Mouse (Mus musculus): ENCODE data around the gene Mrto4. TPM values are rescaled to one million over a fixed set of nuclear protein-coding genes. Genes with fewer than 3 reads are reported as not detected.
A peak's percentile ranks its signal among the peaks of the same experiment; 100 is the strongest.

The Mrto4 gene
- polyA plus RNA-seq, 1 experiment from 2014 or later = 84.5 TPM

DNA sequence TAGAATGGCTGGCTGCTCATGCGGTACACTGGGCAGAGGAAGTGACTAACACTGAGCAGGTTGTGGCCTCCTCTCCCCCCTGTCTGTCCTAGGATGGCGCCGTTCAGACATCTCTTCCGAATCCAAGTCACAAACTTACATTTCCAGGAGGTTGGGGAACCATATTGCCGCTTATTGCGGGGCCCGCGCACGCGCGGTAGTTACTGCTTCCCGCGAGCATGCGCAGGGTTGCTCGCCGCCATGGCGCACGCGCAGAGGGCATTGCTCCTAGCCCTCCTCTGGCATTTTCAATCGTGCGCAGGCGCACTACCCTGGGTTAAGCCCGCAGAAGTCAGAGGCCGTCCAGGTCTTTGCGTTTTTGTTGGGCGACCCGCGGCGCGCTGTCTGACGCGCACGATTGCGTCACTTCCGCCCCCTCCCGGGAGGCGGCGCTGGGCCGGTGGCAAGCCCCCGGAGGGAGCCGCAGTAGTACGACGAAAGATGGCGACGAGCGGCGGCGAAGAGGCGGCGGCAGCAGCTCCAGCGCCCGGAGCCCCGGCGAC, 27.9 kb upstream of the Mrto4 start:
- peak overlapping the region; percentile 93 for H3K4me3 ChIP-seq (ENCODE audit: low read length)
- peak overlapping the region; percentile 84 for H3K4me2 ChIP-seq (ENCODE audit: low read length)
- H3K9ac ChIP-seq (ENCODE audit: low read depth, low read length) = peak overlapping the region; percentile 93
- 0% methylated on average over 54 of the region's 54 CpGs for WGBS
- peaks cover 18% of the 10 kb centered on the region for H3K4me1 ChIP-seq (ENCODE audit: control insufficient read depth, insufficient read depth, low read depth, low read length)
- peak overlapping the region; percentile 81 for H3K27ac ChIP-seq (ENCODE audit: low read depth, low read length)
- H3K36me3 ChIP-seq (ENCODE audit: control insufficient read depth, insufficient read depth, low read length) = peaks cover 7% of the 10 kb centered on the region
- H3K27me3 ChIP-seq (replicated peaks; ENCODE audit: control insufficient read depth, insufficient read depth, low read length) = no peaks in the 10 kb centered on the region
- ATAC-seq = peak; percentile 97
- no peaks in the 10 kb centered on the region for H3K9me3 ChIP-seq (ENCODE audit: control insufficient read depth, low read length)

DNA sequence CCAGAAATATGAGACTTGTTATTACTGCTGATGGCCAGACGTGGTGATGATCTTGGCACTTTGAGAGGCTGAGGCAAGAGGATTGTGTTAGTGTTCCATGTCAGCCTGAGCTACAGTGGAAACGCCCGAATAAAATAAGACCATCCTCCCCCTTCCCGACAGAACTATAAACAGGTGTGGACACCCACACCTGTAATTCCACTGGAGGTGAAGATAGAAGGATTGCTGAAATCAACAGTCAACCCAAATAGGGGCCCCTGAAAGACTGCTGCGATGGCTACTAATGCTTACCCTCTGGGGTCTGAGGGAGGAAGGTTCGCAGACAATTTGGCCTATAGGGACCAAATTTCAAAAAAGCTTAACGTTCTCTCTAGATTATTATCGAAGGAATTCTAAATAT, 27.3 kb upstream of the Mrto4 start:
- H3K9ac ChIP-seq (ENCODE audit: low read depth, low read length) = peak overlapping the region; percentile 78
- H3K27me3 ChIP-seq (replicated peaks; ENCODE audit: control insufficient read depth, insufficient read depth, low read length) = no peaks in the 10 kb centered on the region
- H3K36me3 ChIP-seq (ENCODE audit: control insufficient read depth, insufficient read depth, low read length) = peaks cover 10% of the 10 kb centered on the region
- 13% methylated on average over 8 of the region's 8 CpGs for WGBS
- peaks cover 18% of the 10 kb centered on the region for H3K4me1 ChIP-seq (ENCODE audit: control insufficient read depth, insufficient read depth, low read depth, low read length)
- peak overlapping the region; percentile 63 for H3K4me2 ChIP-seq (ENCODE audit: low read length)
- peak overlapping the region; percentile 93 for H3K4me3 ChIP-seq (ENCODE audit: low read length)
- ATAC-seq = no peak
- peak overlapping the region; percentile 81 for H3K27ac ChIP-seq (ENCODE audit: low read depth, low read length)
- no peaks in the 10 kb centered on the region for H3K9me3 ChIP-seq (ENCODE audit: control insufficient read depth, low read length)

DNA sequence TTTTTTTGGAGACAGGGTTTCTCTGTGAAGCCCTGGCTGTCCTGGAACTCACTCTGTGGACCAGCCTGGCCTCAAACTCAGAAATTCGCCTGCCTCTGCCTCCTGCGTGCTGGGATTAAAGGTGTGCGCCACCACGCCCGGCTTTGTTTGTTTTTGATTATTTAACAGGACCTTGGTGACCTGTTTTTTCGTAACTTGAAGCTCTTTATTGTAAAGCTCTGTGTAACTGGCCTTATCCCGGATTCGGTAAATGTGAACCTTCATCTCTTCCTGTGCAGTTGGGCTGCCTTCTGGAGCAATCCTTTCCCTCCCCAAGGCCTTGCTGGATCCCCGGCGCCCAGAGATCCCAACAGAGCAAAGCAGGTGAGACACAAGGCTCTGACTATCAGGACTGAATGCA, 21.2 kb upstream of the Mrto4 start:
- no peaks in the 10 kb centered on the region for H3K27me3 ChIP-seq (replicated peaks; ENCODE audit: control insufficient read depth, insufficient read depth, low read length)
- ATAC-seq = no peak
- WGBS = 91% methylated on average over 10 of the region's 10 CpGs
- H3K9ac ChIP-seq (ENCODE audit: low read depth, low read length) = no peak overlapping the region
- no peak overlapping the region for H3K4me2 ChIP-seq (ENCODE audit: low read length)
- H3K36me3 ChIP-seq (ENCODE audit: control insufficient read depth, insufficient read depth, low read length) = peaks cover 48% of the 10 kb centered on the region
- no peak overlapping the region for H3K4me3 ChIP-seq (ENCODE audit: low read length)
- no peaks in the 10 kb centered on the region for H3K4me1 ChIP-seq (ENCODE audit: control insufficient read depth, insufficient read depth, low read depth, low read length)
- no peak overlapping the region for H3K27ac ChIP-seq (ENCODE audit: low read depth, low read length)
- no peaks in the 10 kb centered on the region for H3K9me3 ChIP-seq (ENCODE audit: control insufficient read depth, low read length)

DNA sequence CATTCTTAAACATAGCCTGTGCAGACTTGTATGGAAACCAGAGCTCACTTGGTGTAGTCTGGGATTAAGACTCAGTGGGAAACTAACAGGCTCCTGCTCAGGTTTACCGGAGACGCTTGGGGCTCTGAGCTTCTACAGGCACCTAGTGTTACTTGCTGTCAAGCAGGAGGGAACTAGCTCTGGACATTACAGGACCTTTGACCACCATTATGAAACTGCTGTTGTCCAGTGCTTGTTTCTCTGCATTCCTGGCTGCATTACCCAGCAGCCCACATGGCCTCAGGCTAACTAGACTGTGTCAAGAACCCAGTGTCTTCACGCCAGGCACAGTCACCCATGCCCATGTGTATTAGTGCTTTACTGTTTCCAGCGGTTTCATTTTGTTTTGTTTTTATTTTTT, 20.8 kb upstream of the Mrto4 start:
- Histone ChIP-seq H3K36me3 (ENCODE audit: control insufficient read depth, insufficient read depth, low read length) (peaks cover 50% of the 10 kb centered on the region), H3K9me3 (ENCODE audit: control insufficient read depth, low read length) (no peaks in the 10 kb centered on the region)

DNA sequence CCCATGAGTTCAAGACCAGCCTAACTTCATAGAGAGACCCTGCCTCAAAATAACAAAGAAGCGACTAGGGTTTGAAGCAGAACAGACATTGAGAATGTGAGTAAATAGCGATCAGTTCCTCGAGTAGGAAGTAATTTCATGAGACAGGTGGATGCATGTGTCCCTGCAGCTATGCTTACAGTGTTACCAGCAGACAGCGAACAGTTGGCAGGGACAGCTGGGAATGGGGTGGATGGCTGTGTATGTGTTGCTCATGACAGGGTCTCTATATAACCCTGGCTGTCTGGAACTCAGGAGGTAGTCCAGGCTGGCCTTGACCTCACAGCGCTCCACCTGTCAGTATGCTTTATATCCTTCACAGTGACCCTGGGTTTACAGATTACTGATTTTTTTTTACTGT, 15.7 kb upstream of the Mrto4 start:
- H3K4me1 ChIP-seq (ENCODE audit: control insufficient read depth, insufficient read depth, low read depth, low read length) = no peaks in the 10 kb centered on the region
- H3K4me3 ChIP-seq (ENCODE audit: low read length) = no peak overlapping the region
- 97% methylated on average over 5 of the region's 5 CpGs for WGBS
- no peak overlapping the region for H3K27ac ChIP-seq (ENCODE audit: low read depth, low read length)
- no peaks in the 10 kb centered on the region for H3K9me3 ChIP-seq (ENCODE audit: control insufficient read depth, low read length)
- peaks cover 74% of the 10 kb centered on the region for H3K36me3 ChIP-seq (ENCODE audit: control insufficient read depth, insufficient read depth, low read length)
- no peak for ATAC-seq
- no peak overlapping the region for H3K9ac ChIP-seq (ENCODE audit: low read depth, low read length)
- no peaks in the 10 kb centered on the region for H3K27me3 ChIP-seq (replicated peaks; ENCODE audit: control insufficient read depth, insufficient read depth, low read length)
- H3K4me2 ChIP-seq (ENCODE audit: low read length) = no peak overlapping the region

More for the DNA sequence above, 20.8 kb upstream of the Mrto4 start:
- no peak for ATAC-seq
- no peaks in the 10 kb centered on the region for H3K27me3 ChIP-seq (replicated peaks; ENCODE audit: control insufficient read depth, insufficient read depth, low read length)
- no peak overlapping the region for H3K4me3 ChIP-seq (ENCODE audit: low read length)
- no peak overlapping the region for H3K27ac ChIP-seq (ENCODE audit: low read depth, low read length)
- H3K9ac ChIP-seq (ENCODE audit: low read depth, low read length) = no peak overlapping the region
- no peak overlapping the region for H3K4me2 ChIP-seq (ENCODE audit: low read length)
- WGBS = 90% methylated on average over 4 of the region's 4 CpGs
- no peaks in the 10 kb centered on the region for H3K4me1 ChIP-seq (ENCODE audit: control insufficient read depth, insufficient read depth, low read depth, low read length)

DNA sequence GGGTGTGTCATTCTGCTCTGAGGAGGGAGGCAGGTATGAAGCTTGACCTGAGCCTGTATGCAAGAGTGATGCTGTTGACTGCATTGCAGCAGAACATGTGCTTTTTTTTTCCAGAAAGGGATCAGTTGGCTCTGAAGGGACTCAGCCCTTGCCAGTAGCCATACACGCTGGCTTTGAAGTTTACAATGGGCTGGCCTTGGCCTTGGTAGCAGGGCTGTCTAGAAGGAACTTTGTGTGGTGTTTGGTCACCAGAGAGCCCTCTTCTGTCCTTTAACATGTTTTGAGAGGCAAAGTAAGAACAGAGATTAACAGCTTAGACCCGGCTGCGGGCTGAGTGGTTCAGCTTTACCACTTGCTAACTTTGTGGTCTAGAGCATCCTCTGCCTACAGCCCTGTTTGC, 15.0 kb upstream of the Mrto4 start:
- Histone ChIP-seq H3K9ac (ENCODE audit: low read depth, low read length) (no peak overlapping the region), H3K4me2 (ENCODE audit: low read length) (no peak overlapping the region), H3K27me3 (replicated peaks; ENCODE audit: control insufficient read depth, insufficient read depth, low read length) (no peaks in the 10 kb centered on the region), H3K9me3 (ENCODE audit: control insufficient read depth, low read length) (no peaks in the 10 kb centered on the region), H3K4me1 (ENCODE audit: control insufficient read depth, insufficient read depth, low read depth, low read length) (no peaks in the 10 kb centered on the region), H3K4me3 (ENCODE audit: low read length) (no peak overlapping the region), H3K36me3 (ENCODE audit: control insufficient read depth, insufficient read depth, low read length) (peaks cover 78% of the 10 kb centered on the region), H3K27ac (ENCODE audit: low read depth, low read length) (no peak overlapping the region)
- 97% methylated on average over 3 of the region's 3 CpGs for WGBS
- ATAC-seq = no peak

DNA sequence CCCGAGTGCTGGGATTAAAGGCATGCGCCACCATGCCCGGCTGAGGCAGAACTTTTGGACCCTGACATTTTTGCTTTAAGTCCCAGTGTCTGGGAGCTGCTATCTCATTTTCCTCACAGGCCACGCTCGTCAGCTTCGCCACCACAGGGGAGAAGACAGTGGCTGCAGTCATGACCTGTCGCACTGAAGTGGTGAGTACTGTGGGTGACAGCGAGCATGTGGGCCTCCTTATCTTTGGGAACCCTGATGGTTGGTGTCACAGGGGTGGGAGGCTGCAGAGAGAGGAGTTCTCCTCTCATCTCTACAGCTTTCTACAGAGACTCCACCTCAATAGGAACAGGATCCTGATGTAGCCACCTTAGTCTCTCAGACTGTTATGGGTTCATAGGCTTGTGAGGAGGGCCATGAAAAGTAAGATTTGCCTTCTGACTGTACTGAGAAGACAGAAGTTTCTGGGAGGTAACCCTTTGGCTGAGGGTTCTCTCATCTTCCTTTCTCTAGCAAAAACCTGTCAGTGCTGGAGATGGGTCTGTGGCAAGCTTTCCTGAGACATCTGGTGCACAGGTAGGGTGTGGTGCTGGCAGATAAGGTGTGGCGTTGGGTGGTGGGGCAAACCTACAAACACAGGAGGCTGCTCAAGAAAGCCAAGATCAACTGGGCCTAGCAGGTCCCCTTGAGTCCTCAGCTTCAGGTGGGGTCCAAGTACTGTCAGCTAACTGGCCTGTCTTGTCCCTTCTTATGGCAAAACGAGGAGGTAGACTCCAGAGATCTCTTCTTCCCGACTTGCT, 8.6 kb upstream of the Mrto4 start:
- no peak overlapping the region for H3K4me2 ChIP-seq (ENCODE audit: low read length)
- H3K9ac ChIP-seq (ENCODE audit: low read depth, low read length) = no peak overlapping the region
- no peaks in the 10 kb centered on the region for H3K4me1 ChIP-seq (ENCODE audit: control insufficient read depth, insufficient read depth, low read depth, low read length)
- H3K27me3 ChIP-seq (replicated peaks; ENCODE audit: control insufficient read depth, insufficient read depth, low read length) = no peaks in the 10 kb centered on the region
- no peak for ATAC-seq
- H3K27ac ChIP-seq (ENCODE audit: low read depth, low read length) = no peak overlapping the region
- WGBS = 94% methylated on average over 11 of the region's 11 CpGs
- peaks cover 79% of the 10 kb centered on the region for H3K36me3 ChIP-seq (ENCODE audit: control insufficient read depth, insufficient read depth, low read length)
- H3K9me3 ChIP-seq (ENCODE audit: control insufficient read depth, low read length) = no peaks in the 10 kb centered on the region
- no peak overlapping the region for H3K4me3 ChIP-seq (ENCODE audit: low read length)

DNA sequence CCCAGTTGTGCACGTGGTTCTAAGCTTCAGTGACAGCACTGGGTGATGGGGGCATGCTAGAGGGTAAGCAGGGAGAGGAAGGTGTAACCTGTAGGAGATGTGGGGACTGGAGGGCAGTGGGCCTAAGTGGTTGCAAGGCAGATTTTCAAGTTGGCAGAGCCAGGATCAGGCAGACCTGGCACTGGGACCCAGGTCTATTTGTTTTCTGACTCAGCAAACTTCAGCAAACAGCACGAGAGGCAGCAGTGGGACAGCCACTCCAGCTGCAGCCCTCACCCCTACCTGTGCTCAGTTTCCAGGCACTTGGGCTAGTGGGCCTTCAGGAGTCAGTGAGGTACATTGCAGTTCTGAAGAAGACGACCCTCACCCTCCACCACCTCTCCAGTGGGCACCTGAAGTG, 4.8 kb upstream of the Mrto4 start:
- WGBS = 95% methylated on average over 3 of the region's 3 CpGs
- H3K4me2 ChIP-seq (ENCODE audit: low read length) = no peak overlapping the region
- no peaks in the 10 kb centered on the region for H3K27me3 ChIP-seq (replicated peaks; ENCODE audit: control insufficient read depth, insufficient read depth, low read length)
- H3K4me3 ChIP-seq (ENCODE audit: low read length) = no peak overlapping the region
- no peak overlapping the region for H3K27ac ChIP-seq (ENCODE audit: low read depth, low read length)
- no peak for ATAC-seq
- H3K4me1 ChIP-seq (ENCODE audit: control insufficient read depth, insufficient read depth, low read depth, low read length) = peaks cover 8% of the 10 kb centered on the region
- H3K9me3 ChIP-seq (ENCODE audit: control insufficient read depth, low read length) = no peaks in the 10 kb centered on the region
- H3K9ac ChIP-seq (ENCODE audit: low read depth, low read length) = no peak overlapping the region
- peaks cover 45% of the 10 kb centered on the region for H3K36me3 ChIP-seq (ENCODE audit: control insufficient read depth, insufficient read depth, low read length)

DNA sequence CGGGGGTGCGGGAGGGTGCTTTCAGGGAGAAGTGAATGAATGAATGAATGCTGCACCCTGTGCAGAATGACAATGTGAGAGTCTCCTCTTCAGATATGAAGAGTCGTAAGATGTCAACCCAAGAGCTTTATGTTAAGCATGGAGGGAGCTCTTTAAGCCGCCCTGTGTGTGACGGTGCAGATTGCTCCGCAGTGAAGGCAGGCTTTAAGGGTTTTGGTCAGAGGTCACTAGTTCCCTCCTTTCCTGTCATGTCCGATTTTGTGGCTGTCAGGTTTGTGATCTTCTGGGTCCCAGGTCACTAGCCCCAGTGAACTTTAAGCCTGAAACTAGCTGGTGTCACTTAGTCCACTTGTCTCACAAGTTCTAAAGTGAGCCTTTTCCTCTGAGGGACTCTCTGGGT, 456 bp upstream of the Mrto4 start:
- peak overlapping the region; percentile 86 for H3K4me3 ChIP-seq (ENCODE audit: low read length)
- peak overlapping the region; percentile 98 for H3K9ac ChIP-seq (ENCODE audit: low read depth, low read length)
- peak; percentile 34; the same call in 1 of the 2 replicates for ATAC-seq
- H3K36me3 ChIP-seq (ENCODE audit: control insufficient read depth, insufficient read depth, low read length) = peaks cover 17% of the 10 kb centered on the region
- WGBS = under 1% methylated on average over 7 of the region's 7 CpGs
- peak overlapping the region; percentile 97 for H3K4me2 ChIP-seq (ENCODE audit: low read length)
- peaks cover 19% of the 10 kb centered on the region for H3K4me1 ChIP-seq (ENCODE audit: control insufficient read depth, insufficient read depth, low read depth, low read length)
- no peaks in the 10 kb centered on the region for H3K27me3 ChIP-seq (replicated peaks; ENCODE audit: control insufficient read depth, insufficient read depth, low read length)
- peak overlapping the region; percentile 98 for H3K27ac ChIP-seq (ENCODE audit: low read depth, low read length)
- H3K9me3 ChIP-seq (ENCODE audit: control insufficient read depth, low read length) = no peaks in the 10 kb centered on the region

All from hindbrain, embryonic 16.5 days (tissue).